Mouse (Mus musculus) small intestine, adult 2 months (tissue): ENCODE results near the gene Pde4d. TPM values are rescaled to one million over a fixed set of nuclear protein-coding genes. Genes with fewer than 3 reads are reported as not detected.

Source experiments
- H3K27ac ChIP-seq: fragments of 200-500 bp; 2 replicates; pipeline ENCODE4 v1.5.1; 2012; ENCODE audit warnings: low read depth, low read length, control low read depth, inconsistent platforms; ENCODE audit not compliant: insufficient read depth
- H3K27me3 ChIP-seq: fragments of 200-500 bp; 2 replicates; pipeline ENCODE4 v1.6.1; 2012; ENCODE audit warnings: mild to moderate bottlenecking, moderate library complexity, low read length, inconsistent platforms; ENCODE audit not compliant: control insufficient read depth, insufficient read depth
- H3K36me3 ChIP-seq: fragments of 200-500 bp; 2 replicates; pipeline ENCODE4 v1.6.1; 2012; ENCODE audit warnings: mild to moderate bottlenecking, low read length, control low read depth, inconsistent platforms; ENCODE audit not compliant: control insufficient read depth, insufficient read depth
- H3K4me1 ChIP-seq: fragments of 200-500 bp; 2 replicates; pipeline ENCODE4 v1.6.1; 2012; ENCODE audit warnings: low read length, inconsistent platforms, mixed read lengths; ENCODE audit not compliant: control insufficient read depth, insufficient read depth, insufficient read length
- H3K4me3 ChIP-seq: fragments of 200-500 bp; 2 replicates; pipeline ENCODE4 v1.5.1; 2012; ENCODE audit warnings: low read depth, mild to moderate bottlenecking, control low read depth, inconsistent platforms, low read length, moderate library complexity
- CTCF ChIP-seq: fragments of 200-500 bp; IDR thresholded peaks from 2 replicates; pipeline ENCODE4 v1.5.1; 2012; ENCODE audit warnings: low read depth, mild to moderate bottlenecking, control low read depth, inconsistent platforms, low read length, moderate library complexity, mixed read lengths; ENCODE audit not compliant: insufficient replicate concordance, insufficient read length; ENCODE audit errors: extremely low read depth
- POLR2A ChIP-seq: fragments of 200-500 bp; IDR thresholded peaks from 2 replicates; pipeline ENCODE4 v1.6.1; 2012; ENCODE audit warnings: low read depth, mild to moderate bottlenecking, control low read depth, inconsistent platforms, low read length, moderate library complexity
- WGBS: fragments of 180-500 bp; shearing (Covaris S2); methylation state at CpG from one replicate; pipeline ENCODE4 v1.1.7; 2018; 5-methylcytosine and 5-hydroxymethylcytosine counted together
- polyA plus RNA-seq: library from polyadenylated mRNA; depleted of rRNA; stranded (reverse); fragments of >200 nt; gene quantifications from 2 replicates; pipeline ENCODE4 v1.2.3, GENCODE M21; 2012

Pde4d gene
- polyA plus RNA-seq, 1 experiment = 8.4 TPM

GRCm38 (mm10) chr13:108839142-108839541, 389.4 kb downstream of the Pde4d start:
- WGBS = 61% methylated on average over 7 of the region's 7 CpGs
- Histone ChIP-seq H3K36me3 (no peaks in the 10 kb centered on the region), H3K4me1 (no peaks in the 10 kb centered on the region), H3K4me3 (no peak overlapping the region), H3K27ac (no peak overlapping the region), H3K27me3 (no peaks in the 10 kb centered on the region)
- TF ChIP-seq POLR2A (no peak), CTCF (no peak)

GRCm38 (mm10) chr13:108854090-108854489, 404.3 kb downstream of the Pde4d start:
- no peaks in the 10 kb centered on the region for H3K27me3 ChIP-seq
- TF ChIP-seq CTCF (no peak), POLR2A (no peak)
- no peaks in the 10 kb centered on the region for H3K4me1 ChIP-seq
- H3K27ac ChIP-seq = no peak overlapping the region
- WGBS = 51% methylated on average over 5 of the region's 5 CpGs
- H3K4me3 ChIP-seq = no peak overlapping the region
- no peaks in the 10 kb centered on the region for H3K36me3 ChIP-seq

DNA sequence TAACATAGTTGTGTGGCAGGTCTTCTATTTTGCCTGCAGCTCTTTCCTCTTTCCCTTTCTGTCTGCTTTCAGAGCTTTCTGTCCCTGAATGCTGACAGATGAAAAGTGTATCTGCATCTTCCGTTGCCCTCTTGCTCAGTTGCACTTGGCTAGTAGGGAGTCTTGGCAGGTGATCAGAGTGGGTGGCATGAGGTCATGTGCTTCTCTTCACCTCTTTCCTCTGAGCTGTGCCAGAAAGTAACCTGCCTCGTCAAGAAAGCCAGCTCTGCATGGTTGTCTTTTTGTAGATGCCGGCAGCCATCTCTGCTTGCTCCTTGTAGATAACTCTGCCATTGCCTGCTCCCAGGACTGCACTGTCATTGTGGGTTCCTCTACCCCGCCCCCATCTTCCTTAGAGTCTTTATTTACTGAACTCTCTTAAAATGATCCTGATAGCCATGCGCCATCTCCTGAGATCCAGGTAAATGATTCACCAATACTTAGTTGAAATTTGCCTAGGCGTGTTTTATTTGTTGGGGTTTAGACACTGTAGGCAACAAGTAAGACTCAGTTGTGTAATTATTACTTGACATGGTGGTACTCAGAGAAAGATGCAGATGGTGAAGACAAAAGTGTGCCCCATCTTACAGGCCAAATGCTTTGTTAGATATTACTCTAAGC, 407.2 kb downstream of the Pde4d start:
- Histone ChIP-seq H3K4me3 (no peak overlapping the region), H3K4me1 (no peaks in the 10 kb centered on the region), H3K27ac (no peak overlapping the region), H3K27me3 (no peaks in the 10 kb centered on the region), H3K36me3 (no peaks in the 10 kb centered on the region)
- TF ChIP-seq POLR2A (no peak), CTCF (no peak)
- WGBS = 28% methylated on average over 6 of the region's 6 CpGs

DNA sequence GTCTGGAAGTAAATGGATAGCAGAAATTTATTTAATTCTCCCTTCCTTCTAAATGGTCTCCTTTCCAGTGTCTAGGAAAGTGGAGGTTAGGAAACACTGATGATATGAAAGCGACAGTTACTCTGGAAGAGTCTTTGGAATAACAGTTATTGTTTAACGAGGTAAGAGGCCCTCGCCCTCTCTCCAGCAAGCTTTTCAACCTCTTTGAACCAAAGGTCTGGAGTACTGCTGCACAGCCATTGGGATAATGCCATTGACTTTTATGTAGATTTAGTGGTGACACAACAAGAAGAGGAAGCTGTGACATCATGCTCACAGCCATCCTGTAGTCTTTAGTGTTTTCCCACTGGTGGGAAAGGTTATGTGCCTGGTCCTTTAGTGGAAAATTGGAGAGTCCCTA, 409.6 kb downstream of the Pde4d start:
- WGBS = 50% methylated on average over 3 of the region's 3 CpGs
- H3K27ac ChIP-seq = no peak overlapping the region
- TF ChIP-seq CTCF (no peak), POLR2A (no peak)
- no peaks in the 10 kb centered on the region for H3K4me1 ChIP-seq
- no peaks in the 10 kb centered on the region for H3K36me3 ChIP-seq
- H3K27me3 ChIP-seq = no peaks in the 10 kb centered on the region
- H3K4me3 ChIP-seq = no peak overlapping the region

GRCm38 (mm10) chr13:108860737-108861136, 411.0 kb downstream of the Pde4d start:
- Histone ChIP-seq H3K4me3 (no peak overlapping the region), H3K27me3 (no peaks in the 10 kb centered on the region), H3K4me1 (no peaks in the 10 kb centered on the region), H3K36me3 (no peaks in the 10 kb centered on the region), H3K27ac (no peak overlapping the region)
- TF ChIP-seq POLR2A = no peak
- TF ChIP-seq CTCF = no peak
- 84% methylated on average over 7 of the region's 7 CpGs for WGBS

DNA sequence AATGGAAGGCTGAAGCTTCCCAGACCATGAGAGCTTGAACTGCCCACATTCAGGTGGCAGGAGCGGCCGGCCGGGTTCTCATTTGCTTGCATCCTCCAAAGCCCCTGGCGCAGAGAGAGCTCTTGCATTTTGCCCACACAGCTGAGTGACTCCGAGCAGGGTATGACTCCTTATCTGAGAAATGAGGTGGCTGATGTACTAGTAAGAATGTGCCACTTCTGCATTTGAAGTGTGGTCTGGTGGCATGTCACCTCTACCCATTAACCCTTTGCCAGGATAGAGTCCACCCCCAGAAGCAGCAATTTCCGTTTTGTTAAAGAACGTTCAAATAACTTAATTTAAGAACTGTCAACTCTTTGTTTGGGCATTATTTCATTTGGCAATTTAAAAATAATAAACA, 412.0 kb downstream of the Pde4d start:
- H3K4me3 ChIP-seq = no peak overlapping the region
- H3K27me3 ChIP-seq = no peaks in the 10 kb centered on the region
- no peak overlapping the region for H3K27ac ChIP-seq
- WGBS = 85% methylated on average over 7 of the region's 7 CpGs
- no peaks in the 10 kb centered on the region for H3K4me1 ChIP-seq
- TF ChIP-seq CTCF = no peak
- TF ChIP-seq POLR2A = no peak
- no peaks in the 10 kb centered on the region for H3K36me3 ChIP-seq

GRCm38 (mm10) chr13:108862173-108862572, 412.4 kb downstream of the Pde4d start:
- H3K36me3 ChIP-seq = no peaks in the 10 kb centered on the region
- H3K27me3 ChIP-seq = no peaks in the 10 kb centered on the region
- H3K4me3 ChIP-seq = no peak overlapping the region
- TF ChIP-seq CTCF = no peak
- no peaks in the 10 kb centered on the region for H3K4me1 ChIP-seq
- WGBS = 80% methylated on average over 5 of the region's 5 CpGs
- no peak overlapping the region for H3K27ac ChIP-seq
